In genomic region chr12:101818608-101819370, GRCm38 (mm10) we compare ENCODE assay signal across 8 mouse cellular contexts. TPM values are rescaled to one million over a fixed set of nuclear protein-coding genes. Genes with fewer than 3 reads are reported as not detected.
DNase-seq lines count a peak whose midpoint lies in the region; ATAC-seq and TF ChIP-seq lines count a peak whose summit lies in the region.

TSS of gene Fbln5 (minus strand) at chr12:101819055.

- ATAC-seq in embryonic facial prominence, embryonic 12.5 days (ENCODE audit: insufficient number of reproducible peaks, insufficient read depth, low FRiP score, low TSS enrichment) = peak; percentile 92
- peak; percentile 70 for ATAC-seq in heart, embryonic 11.5 days (replicated peaks; ENCODE audit: insufficient number of reproducible peaks, low FRiP score, low TSS enrichment)

- H3K9ac ChIP-seq in embryonic facial prominence, embryonic 12.5 days = peak within 1 kb of the TSS; percentile 35
- H3K9ac ChIP-seq in heart, embryonic 11.5 days (ENCODE audit: low read depth, low read length) = peak within 1 kb of the TSS; percentile 70

- peak within 1 kb of the TSS; percentile 94 for H3K27ac ChIP-seq in embryonic facial prominence, embryonic 12.5 days
- peak within 1 kb of the TSS; percentile 41; the same call in 1 of the 2 replicates for H3K27ac ChIP-seq in heart, embryonic 11.5 days (ENCODE audit: low read depth, low read length)
- H3K27ac ChIP-seq in olfactory bulb, adult 2 months (ENCODE audit: insufficient read depth, low read depth, low read length) = no peak within 1 kb of the TSS

- H3K4me2 ChIP-seq in embryonic facial prominence, embryonic 12.5 days (replicated peaks) = peak within 1 kb of the TSS; percentile 62
- peak within 1 kb of the TSS; percentile 98 for H3K4me2 ChIP-seq in heart, embryonic 11.5 days

- no peaks in the 10 kb centered on the region for H3K9me3 ChIP-seq in embryonic facial prominence, embryonic 12.5 days
- no peaks in the 10 kb centered on the region for H3K9me3 ChIP-seq in heart, embryonic 11.5 days (replicated peaks; ENCODE audit: control insufficient read depth, low read length)

- peak within 1 kb of the TSS; percentile 42 for H3K4me3 ChIP-seq in embryonic facial prominence, embryonic 12.5 days
- H3K4me3 ChIP-seq in heart, embryonic 11.5 days (ENCODE audit: low read depth, low read length) = peak within 1 kb of the TSS; percentile 58
- peak within 1 kb of the TSS; percentile 68 for H3K4me3 ChIP-seq in lung, adult 2 months (replicated peaks; ENCODE audit: extremely low read depth, low read depth, low read length)
- H3K4me3 ChIP-seq in olfactory bulb, adult 2 months (ENCODE audit: insufficient read depth, low read depth, low read length) = peak within 1 kb of the TSS; percentile 45

- peaks cover 15% of the 10 kb centered on the region for H3K4me1 ChIP-seq in embryonic facial prominence, embryonic 12.5 days
- H3K4me1 ChIP-seq in heart, embryonic 11.5 days (ENCODE audit: control insufficient read depth, insufficient read depth, low read length) = 0 out of 2 replicates have a peak, but pooled peaks cover 7% of the 10 kb centered on the region
- H3K4me1 ChIP-seq in lung, adult 2 months (ENCODE audit: control insufficient read depth, insufficient read depth, low read length) = no peaks in the 10 kb centered on the region
- H3K4me1 ChIP-seq in olfactory bulb, adult 2 months (ENCODE audit: control insufficient read depth, insufficient read depth, low read length) = peaks cover 9% of the 10 kb centered on the region

- TF ChIP-seq CTCF in lung, adult 2 months (IDR thresholded peaks at IDR 0.05; ENCODE audit: insufficient read depth, low read length) = no peak
- no peak for TF ChIP-seq CTCF in olfactory bulb, adult 2 months (IDR thresholded peaks at IDR 0.05; ENCODE audit: insufficient read depth, low read depth, low read length)

- H3K27me3 ChIP-seq in embryonic facial prominence, embryonic 12.5 days = 0 out of 2 replicates have a peak, but pooled peaks cover 6% of the 10 kb centered on the region
- H3K27me3 ChIP-seq in heart, embryonic 11.5 days (ENCODE audit: control insufficient read depth, insufficient read depth, low read length) = peaks cover 12% of the 10 kb centered on the region

- WGBS in embryonic facial prominence, embryonic 12.5 days = under 1% methylated on average over 46 of the region's 46 CpGs
- WGBS in heart, embryonic 11.5 days (ENCODE audit: insufficient replicate concordance) = 1% methylated on average over 46 of the region's 46 CpGs
- WGBS in lung, adult 2 months = 1% methylated on average over 46 of the region's 46 CpGs
- 1% methylated on average over 46 of the region's 46 CpGs for WGBS in olfactory bulb, adult 2 months

- peak; percentile 14 for DNase-seq in right cerebral cortex, adult 18-20 months
- DNase-seq in right cerebral cortex, postnatal 36 days (ENCODE audit: low spot score in 2 of 2) = no peak
- peak; percentile 58 for DNase-seq in kidney, adult 9 months
- DNase-seq in lung, adult 2 months = peak; percentile 63
- peak; percentile 77 for DNase-seq in urinary bladder, postnatal 4 days (ENCODE audit: low spot score in 2 of 2)

- TF ChIP-seq POLR2A in lung, adult 2 months (IDR thresholded peaks at IDR 0.05; ENCODE audit: borderline replicate concordance, extremely low read depth, low read depth, low read length) = no peak
- TF ChIP-seq POLR2A in olfactory bulb, adult 2 months (IDR thresholded peaks at IDR 0.05; ENCODE audit: insufficient read depth, low read depth, low read length) = no peak

- no peaks in the 10 kb centered on the region for H3K36me3 ChIP-seq in embryonic facial prominence, embryonic 12.5 days
- H3K36me3 ChIP-seq in heart, embryonic 11.5 days (ENCODE audit: control insufficient read depth, insufficient read depth, low read length) = no peaks in the 10 kb centered on the region

RNA-seq across cellular contexts. Expression of gene Fbln5, which starts in this region (rescaled TPM):
- polyA plus RNA-seq in embryonic facial prominence, embryonic 12.5 days (2016; fragmentation: Nextera tagmentation; extraction: Ambion mirVana) = 63.4 and 75.9 TPM in 2 replicates
- polyA plus RNA-seq in heart, embryonic 11.5 days (2014; fragmentation: Nextera tagmentation; extraction: Ambion mirVana) = 24.7 and 34.2 TPM in 2 replicates
- polyA plus RNA-seq in lung, adult 2 months (2012; rRNA removed) = 126 and 133 TPM in 2 replicates
- not detected in 2 replicates for polyA plus RNA-seq in olfactory bulb, adult 2 months (2012; ENCODE audit: insufficient read depth, insufficient read length, low replicate concordance, missing spikeins)

Comparison
In these comparisons a context has a peak if more than half of its experiments do, and no peak if none do; other contexts are left out.
1. RNA of gene Fbln5 (polyA plus RNA-seq): 126 to 133 TPM in lung, adult 2 months, 63.4 to 75.9 TPM in embryonic facial prominence, embryonic 12.5 days and 24.7 to 34.2 TPM in heart, embryonic 11.5 days; not detected in olfactory bulb, adult 2 months; every median in the first group is over 10 times any median in the second.
2. DNase-seq: peak in right cerebral cortex, adult 18-20 months (single experiment), kidney, adult 9 months (single experiment), lung, adult 2 months (single experiment) and urinary bladder, postnatal 4 days (2 of 2); none in right cerebral cortex, postnatal 36 days (0 of 2).
3. Peak in every context shown above with its lines, with median percentiles within 50 percentile points of each other: H3K4me3 ChIP-seq.